Mouse (Mus musculus) ovary, postnatal 10 days (tissue): ENCODE data around the gene Pip5k1c.

Source experiments
- DNase-seq: peaks from one replicate; pipeline ENCODE4 v3.0.0; 2022; ENCODE audit warnings: low spot score

Pip5k1c gene

GRCm38 (mm10) chr10:81323141-81323775 lies 30.5 kb downstream of the Pip5k1c start:
- no peak for DNase-seq

GRCm38 (mm10) chr10:81323791-81324530 lies 31.2 kb downstream of the Pip5k1c start:
- no peak for DNase-seq

GRCm38 (mm10) chr10:81325176-81325575 lies 32.4 kb downstream of the Pip5k1c start:
- DNase-seq: no peak

GRCm38 (mm10) chr10:81325781-81326180 lies 33.0 kb downstream of the Pip5k1c start:
- no peak for DNase-seq

- no peak for DNase-seq
These were observed 34.1 kb downstream of the Pip5k1c start for GRCm38 (mm10) chr10:81326858-81327257.

GRCm38 (mm10) chr10:81327959-81328358 lies 35.2 kb downstream of the Pip5k1c start:
- DNase-seq: no peak

- DNase-seq: no peak
These were observed 35.6 kb downstream of the Pip5k1c start, which contains the start of gene Tbxa2r for GRCm38 (mm10) chr10:81328386-81328785. Tbxa2r (plus strand) TSS chr10:81328731.

- no peak for DNase-seq
These were observed 36.6 kb downstream of the Pip5k1c start for GRCm38 (mm10) chr10:81329194-81329975.

- DNase-seq: no peak
These were observed 37.2 kb downstream of the Pip5k1c start for GRCm38 (mm10) chr10:81330007-81330406.

- no peak for DNase-seq
These were observed 39.5 kb downstream of the Pip5k1c start for GRCm38 (mm10) chr10:81332277-81332676.

- no peak for DNase-seq
These were observed 41.6 kb downstream of the Pip5k1c start for GRCm38 (mm10) chr10:81334324-81334723.

GRCm38 (mm10) chr10:81335393-81336340 lies 42.9 kb downstream of the Pip5k1c start:
- DNase-seq: no peak

GRCm38 (mm10) chr10:81336558-81336957 lies 43.8 kb downstream of the Pip5k1c start:
- DNase-seq: no peak

GRCm38 (mm10) chr10:81340551-81341332 lies 48.0 kb downstream of the Pip5k1c start:
- DNase-seq: no peak

GRCm38 (mm10) chr10:81341333-81341949 lies 48.7 kb downstream of the Pip5k1c start:
- no peak for DNase-seq

- no peak for DNase-seq
These were observed 50.1 kb downstream of the Pip5k1c start, which contains the start of gene Gipc3 for GRCm38 (mm10) chr10:81342686-81343505. Gipc3 (minus strand) TSS chr10:81343266.

GRCm38 (mm10) chr10:81344421-81345161 lies 51.8 kb downstream of the Pip5k1c start:
- DNase-seq: no peak

- DNase-seq: no peak
These were observed 52.4 kb downstream of the Pip5k1c start for GRCm38 (mm10) chr10:81345162-81345534.
